Mouse (Mus musculus) erythroblast, embryonic 14.5 days (primary cell): ENCODE measurements around the gene Slc6a17.

Source experiments
- GATA1 ChIP-seq: IDR thresholded peaks from 2 replicates; pipeline ENCODE4 v1.6.1; 2012; ENCODE audit warnings: low read length, inconsistent platforms, mixed read lengths
- TAL1 ChIP-seq: IDR thresholded peaks from 3 replicates; pipeline ENCODE4 v1.6.1; 2012; ENCODE audit warnings: low read length, inconsistent platforms, mixed read lengths

GRCm38 (mm10) chr3:107528401-107529118, 10.7 kb upstream of the Slc6a17 start:
- TF ChIP-seq TAL1: no peak
- no peak for TF ChIP-seq GATA1
